Mouse (Mus musculus) cortical plate, adult 2 months (tissue): Measurements from ENCODE around the gene Gypa.

Source experiments
- CTCF ChIP-seq: fragments of 200-500 bp; IDR thresholded peaks from 2 replicates; pipeline ENCODE4 v1.5.1; 2011; ENCODE audit warnings: mild to moderate bottlenecking, control low read depth, low read length; ENCODE audit not compliant: insufficient read depth; ENCODE audit errors: extremely low read depth
- POLR2A ChIP-seq: fragments of 200-500 bp; IDR thresholded peaks from 2 replicates; pipeline ENCODE4 v1.6.1; 2011; ENCODE audit warnings: mild to moderate bottlenecking, low read length, control low read depth; ENCODE audit not compliant: insufficient read depth; ENCODE audit errors: extremely low read depth

- TF ChIP-seq POLR2A, result no peak
- TF ChIP-seq CTCF, result no peak
These were observed 14.5 kb upstream of the Gypa start for GRCm38 (mm10) chr8:80479129-80479528.
